Mouse (Mus musculus) embryonic fibroblast, embryonic 13.5 days (primary cell): ENCODE data around the gene Mgl2. TPM values are rescaled to one million over a fixed set of nuclear protein-coding genes. Genes with fewer than 3 reads are reported as not detected.

Source experiments
- H3K27ac ChIP-seq: 2 replicates; pipeline ENCODE4 v1.5.1; 2012; ENCODE audit warnings: low read length, control low read depth, inconsistent platforms; ENCODE audit not compliant: insufficient read depth
- H3K4me1 ChIP-seq: 2 replicates; pipeline ENCODE4 v1.6.1; 2011; ENCODE audit warnings: low read length; ENCODE audit not compliant: control insufficient read depth, insufficient read depth
- H3K4me3 ChIP-seq: 2 replicates; pipeline ENCODE4 v1.5.1; 2011; ENCODE audit warnings: mild to moderate bottlenecking, control low read depth, low read length; ENCODE audit not compliant: insufficient read depth
- CTCF ChIP-seq: IDR thresholded peaks from 2 replicates; pipeline ENCODE4 v1.5.1; 2011; ENCODE audit warnings: mild to moderate bottlenecking, control low read depth, low read length, moderate library complexity, borderline replicate concordance; ENCODE audit not compliant: insufficient read depth
- POLR2A ChIP-seq: IDR thresholded peaks from 2 replicates; pipeline ENCODE4 v1.6.1; 2011; ENCODE audit warnings: low read depth, mild to moderate bottlenecking, control low read depth, low read length, moderate library complexity
- polyA plus RNA-seq: library from polyadenylated mRNA; stranded (reverse); fragments of >200 nt; gene quantifications from 2 replicates; pipeline ENCODE4 v1.2.4, GENCODE M21; 2011; ENCODE audit warnings: low read depth; ENCODE audit not compliant: missing spikeins, insufficient read length

Gene Mgl2
- polyA plus RNA-seq = not detected in 2 replicates

DNA sequence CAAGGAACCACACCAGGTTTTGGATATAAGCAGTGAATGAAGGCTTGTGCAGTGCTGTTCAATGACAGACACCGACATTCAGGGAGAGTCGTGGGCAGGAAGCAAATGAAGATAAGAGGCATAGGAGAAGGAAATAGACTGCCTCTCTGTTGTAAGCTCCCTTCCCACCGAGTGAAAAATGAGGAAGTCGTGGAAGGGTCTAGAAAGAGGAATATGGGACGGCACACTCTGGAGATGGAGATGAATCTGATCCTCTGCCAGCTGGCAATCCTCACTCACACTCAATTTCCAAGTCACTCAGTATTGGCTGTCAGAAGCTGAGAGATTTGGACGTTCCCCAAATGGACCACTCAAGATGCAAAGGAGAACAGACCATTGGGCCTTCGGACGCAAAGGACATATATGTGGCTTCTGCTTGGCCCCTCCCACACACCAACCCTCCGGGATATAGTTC is at the start of gene Mgl2:
Gene Mgl2 (plus strand): TSS at position 404 of the 454 bp plus-strand sequence.
- TF ChIP-seq POLR2A = no peak
- no peak for TF ChIP-seq CTCF
- Histone ChIP-seq H3K4me1 (no peaks in the 10 kb centered on the region), H3K27ac (no peak within 1 kb of the TSS), H3K4me3 (no peak within 1 kb of the TSS)

DNA sequence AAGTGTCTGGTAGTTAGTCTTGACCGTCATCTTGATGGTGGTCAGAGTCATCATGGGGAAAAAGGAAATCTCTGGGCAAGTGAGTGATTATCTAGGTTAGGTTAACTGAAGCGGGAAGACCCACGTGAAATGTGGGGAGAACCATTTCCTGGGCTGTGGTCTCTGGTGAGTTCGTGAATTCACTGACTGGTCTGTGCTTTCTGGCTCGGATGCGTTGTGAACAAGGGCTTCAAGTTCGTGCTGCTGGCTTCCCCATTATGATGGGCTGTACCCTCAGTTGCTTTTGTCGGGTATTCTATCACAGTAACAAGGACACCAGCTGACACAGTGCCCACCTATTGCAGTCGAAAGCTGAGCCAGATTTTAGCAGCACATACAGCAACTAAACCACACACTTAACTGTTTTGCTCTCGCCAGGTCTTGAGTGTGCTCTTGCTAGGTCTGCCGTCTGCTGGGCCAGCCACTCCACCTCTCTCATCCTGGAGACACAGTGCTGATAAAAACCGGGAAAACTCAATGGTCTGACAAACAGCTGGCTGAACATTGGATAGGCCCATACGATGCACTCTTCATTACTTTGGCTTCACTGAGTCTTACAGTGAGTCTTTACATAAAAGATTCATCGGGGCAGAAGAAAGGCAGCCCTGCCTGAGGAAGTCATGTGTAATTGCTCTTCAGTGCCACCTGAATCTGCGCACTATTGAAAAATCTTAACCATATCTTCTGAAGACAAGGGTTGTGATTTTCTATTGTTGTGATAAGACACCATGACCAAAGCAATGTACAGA is 49.1 kb upstream of the Mgl2 start:
- no peak for TF ChIP-seq POLR2A
- no peak for TF ChIP-seq CTCF
- no peak overlapping the region for H3K4me3 ChIP-seq
- no peak overlapping the region for H3K27ac ChIP-seq
- H3K4me1 ChIP-seq = 0 out of 2 replicates have a peak, but pooled peaks cover 2% of the 10 kb centered on the region

DNA sequence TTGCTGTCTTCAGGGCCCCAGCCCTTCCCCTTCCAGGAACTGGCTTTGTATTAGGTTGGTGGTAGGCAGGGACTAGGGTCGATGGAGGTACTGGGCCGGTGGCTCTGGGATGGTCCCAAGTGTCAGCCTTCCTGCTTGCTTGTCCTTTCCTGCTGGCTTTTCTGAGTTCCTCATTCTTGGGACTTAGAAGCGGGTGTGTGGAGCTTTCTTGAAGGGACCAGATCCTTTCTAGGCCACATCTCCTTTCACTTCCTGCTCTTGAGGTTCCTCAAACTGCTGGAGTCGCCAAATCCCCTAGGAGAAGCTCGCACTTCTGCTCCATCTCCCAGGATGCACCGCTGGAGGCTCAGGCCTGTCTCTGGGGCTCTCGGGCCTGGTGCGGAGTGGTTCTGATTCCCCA is 45.6 kb upstream of the Mgl2 start:
- Histone ChIP-seq H3K4me1 (0 out of 2 replicates have a peak, but pooled peaks cover 2% of the 10 kb centered on the region), H3K4me3 (no peak overlapping the region), H3K27ac (no peak overlapping the region)
- no peak for TF ChIP-seq POLR2A
- TF ChIP-seq CTCF = no peak

DNA sequence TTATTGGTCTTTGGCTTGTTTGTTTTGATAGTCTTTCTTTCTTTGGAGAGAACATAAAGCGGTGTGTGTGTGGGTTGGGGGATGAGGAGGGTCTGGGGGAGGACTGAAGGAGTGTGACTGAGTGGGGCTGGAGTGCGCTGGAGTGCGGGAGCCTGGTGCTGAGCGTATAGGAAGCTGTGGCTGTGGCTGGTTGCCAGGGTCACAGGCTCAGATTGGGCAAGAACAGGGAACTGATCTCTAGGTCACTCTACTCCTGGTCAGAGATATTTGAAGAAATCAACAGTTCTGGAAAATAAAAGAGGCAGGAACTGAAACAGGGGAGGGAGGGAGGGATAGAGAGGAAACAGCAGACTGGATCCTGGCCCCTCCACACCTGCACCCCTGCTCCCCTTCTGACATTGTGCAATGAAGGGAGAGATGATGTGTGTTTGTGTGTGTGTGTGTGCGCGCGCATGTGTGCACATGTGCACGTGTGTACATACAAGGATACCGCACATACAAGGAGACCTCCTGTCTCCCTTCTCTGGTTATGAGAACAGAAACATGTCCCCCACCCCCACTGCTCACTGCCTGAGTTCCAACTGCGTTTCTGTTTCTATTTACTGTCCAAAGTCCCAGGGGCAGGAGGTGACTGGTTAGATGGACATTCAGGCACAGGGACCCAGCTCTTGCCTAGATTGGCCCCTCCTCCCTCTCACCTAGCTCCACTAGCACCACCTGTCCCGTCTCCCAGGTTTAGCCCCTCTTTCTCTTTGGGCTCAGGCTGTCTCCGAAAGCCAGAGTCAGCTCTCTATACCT is 37.9 kb upstream of the Mgl2 start, which contains the start of gene Asgr2:
Gene Asgr2 (plus strand): TSS at position 659 of the 798 bp plus-strand sequence.
- Histone ChIP-seq H3K27ac (no peak within 1 kb of the TSS), H3K4me1 (no peaks in the 10 kb centered on the region), H3K4me3 (no peak within 1 kb of the TSS)
- TF ChIP-seq POLR2A (no peak), CTCF (no peak)

DNA sequence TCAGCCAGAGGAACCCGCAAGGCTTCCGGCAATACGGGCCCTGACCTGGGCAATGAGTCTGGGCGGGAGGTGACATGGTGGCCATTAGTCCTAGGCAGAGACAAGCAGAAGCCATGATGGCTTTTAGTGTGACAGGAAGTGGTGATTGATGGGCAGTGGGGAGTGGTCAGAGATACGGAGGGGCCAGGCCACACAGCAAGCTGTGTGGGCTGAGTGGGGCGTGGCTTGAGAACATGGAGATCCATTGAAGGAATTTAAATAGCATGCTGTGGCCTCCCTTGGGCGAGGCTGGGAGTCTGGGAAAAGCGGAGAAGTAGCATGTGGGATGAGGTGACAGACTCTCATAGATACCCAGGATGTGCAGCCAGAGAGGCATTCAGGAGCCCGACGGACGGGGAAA is 32.7 kb upstream of the Mgl2 start:
- H3K4me3 ChIP-seq = no peak overlapping the region
- no peak overlapping the region for H3K27ac ChIP-seq
- no peaks in the 10 kb centered on the region for H3K4me1 ChIP-seq
- no peak for TF ChIP-seq POLR2A
- TF ChIP-seq CTCF = no peak

DNA sequence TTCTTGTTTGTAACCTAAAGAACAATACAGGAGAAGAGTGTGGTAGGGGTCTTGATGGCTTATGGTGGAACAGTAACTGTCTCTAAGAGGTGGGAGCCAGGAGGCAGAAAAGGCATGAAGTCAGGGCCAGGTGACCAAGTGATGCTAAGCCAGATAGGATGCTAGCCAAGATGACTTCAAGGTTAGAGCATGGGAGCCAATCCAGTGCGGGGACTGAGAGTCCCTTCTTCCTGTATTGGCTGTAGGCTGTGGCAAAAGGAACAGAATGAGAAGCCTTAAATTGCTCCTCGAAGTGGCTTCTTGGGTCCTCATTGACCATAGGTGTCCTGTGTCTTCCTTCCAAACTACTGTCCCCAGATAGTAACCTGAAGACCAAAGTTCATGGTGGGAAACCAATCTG is 31.0 kb upstream of the Mgl2 start:
- H3K4me3 ChIP-seq = no peak overlapping the region
- TF ChIP-seq CTCF (no peak), POLR2A (no peak)
- no peak overlapping the region for H3K27ac ChIP-seq
- H3K4me1 ChIP-seq = no peaks in the 10 kb centered on the region

DNA sequence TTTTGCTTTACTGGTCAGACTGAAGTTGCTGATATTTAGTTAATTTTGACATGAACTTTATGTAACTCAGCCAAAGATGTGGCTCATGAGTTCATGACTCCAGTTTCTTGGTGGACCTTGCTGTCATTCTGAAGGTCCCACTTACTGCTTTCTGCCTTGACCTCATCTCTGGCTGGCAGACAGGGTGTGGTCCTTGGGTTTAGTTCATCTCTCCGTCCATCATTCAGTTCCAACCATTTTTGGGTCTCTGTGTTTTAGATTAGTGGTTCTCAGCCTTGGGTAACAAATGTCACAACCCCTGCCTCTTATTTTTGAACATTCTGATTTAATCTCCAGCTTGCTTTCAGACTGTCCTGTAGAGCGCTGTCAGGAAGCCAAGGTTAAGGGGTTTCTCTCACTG is 30.3 kb upstream of the Mgl2 start:
- Histone ChIP-seq H3K4me3 (no peak overlapping the region), H3K27ac (no peak overlapping the region), H3K4me1 (no peaks in the 10 kb centered on the region)
- TF ChIP-seq CTCF = no peak
- TF ChIP-seq POLR2A = no peak

DNA sequence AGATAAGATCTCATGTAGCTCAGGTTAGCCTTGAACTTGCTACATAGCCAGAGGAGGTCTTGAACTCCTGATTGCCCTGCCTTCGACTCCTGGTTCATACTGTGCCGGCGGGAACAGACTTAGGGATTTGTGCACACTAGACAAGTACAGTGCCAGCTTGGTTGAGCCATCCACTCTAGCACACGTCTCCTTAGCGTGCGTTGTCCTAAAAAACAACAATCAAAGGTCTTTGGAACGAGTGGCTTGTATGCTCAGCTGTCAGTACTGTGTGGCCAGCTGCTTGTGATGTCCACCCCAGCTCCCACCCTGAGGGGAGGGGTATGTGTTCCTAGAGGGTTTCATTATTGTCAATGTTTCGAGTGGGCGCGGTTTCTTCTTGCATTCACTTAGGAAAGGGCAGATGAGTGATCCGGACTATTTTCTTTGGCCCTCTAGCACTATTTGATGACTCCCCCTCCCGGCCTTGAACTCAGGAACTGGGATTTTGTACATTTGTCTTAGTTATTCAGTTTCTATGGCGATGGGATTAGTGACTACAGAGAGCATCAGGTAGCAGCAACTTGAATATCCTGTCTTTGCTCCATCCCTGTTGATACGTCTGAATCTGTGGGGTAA is 26.3 kb upstream of the Mgl2 start:
- no peak for TF ChIP-seq POLR2A
- no peak for TF ChIP-seq CTCF
- no peaks in the 10 kb centered on the region for H3K4me1 ChIP-seq

DNA sequence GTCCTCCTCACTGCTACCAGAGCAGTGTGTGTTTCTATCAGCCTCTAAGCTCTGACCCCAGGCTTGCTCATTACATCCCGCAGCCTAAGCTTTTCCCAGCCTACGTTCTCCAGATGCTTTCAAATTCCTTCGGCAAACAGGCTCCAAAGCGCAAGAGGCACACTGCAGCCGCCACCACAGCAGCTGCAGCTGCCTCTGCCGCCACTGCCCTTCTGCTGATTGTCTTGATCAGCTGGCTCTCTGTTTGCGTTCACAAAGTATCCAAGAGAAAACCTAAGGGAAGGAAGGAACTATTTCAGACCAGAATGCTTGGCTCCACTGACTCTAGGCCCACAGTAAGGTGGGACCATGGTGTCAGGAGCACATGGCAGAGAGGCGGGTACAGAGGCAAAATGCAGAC is 23.0 kb upstream of the Mgl2 start:
- no peak overlapping the region for H3K4me3 ChIP-seq
- TF ChIP-seq POLR2A = no peak
- TF ChIP-seq CTCF = no peak
- H3K4me1 ChIP-seq = no peaks in the 10 kb centered on the region
- H3K27ac ChIP-seq = no peak overlapping the region

More for the DNA sequence above, 26.3 kb upstream of the Mgl2 start:
- Histone ChIP-seq H3K27ac (no peak overlapping the region), H3K4me3 (no peak overlapping the region)

DNA sequence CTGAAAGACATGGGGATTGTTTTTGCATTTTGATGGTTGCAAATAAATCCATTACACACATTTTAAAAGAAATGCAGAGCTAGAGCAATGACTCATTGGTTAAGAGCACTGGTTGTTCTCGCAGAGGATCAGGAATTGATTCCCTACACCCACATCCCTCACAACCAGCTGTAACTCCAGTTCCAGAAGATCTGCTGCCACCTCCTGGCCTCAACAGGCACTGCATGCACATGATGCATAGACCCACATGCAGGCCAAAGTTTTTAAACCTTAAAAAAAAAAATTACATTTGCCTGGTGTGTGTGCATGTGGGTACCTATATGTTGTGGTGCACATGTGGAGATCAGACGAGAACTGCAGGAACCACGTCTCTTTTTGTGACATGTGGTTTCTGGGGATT is 20.0 kb upstream of the Mgl2 start:
- TF ChIP-seq POLR2A (no peak), CTCF (peak; percentile 71; the same call in 1 of the 2 replicates)
- Histone ChIP-seq H3K27ac (no peak overlapping the region), H3K4me3 (no peak overlapping the region), H3K4me1 (peaks cover 3% of the 10 kb centered on the region; the same call in 1 of the 2 replicates)
